Mouse (Mus musculus) liver, embryonic 16.5 days (tissue): ENCODE results near the gene Glis2. TPM values are rescaled to one million over a fixed set of nuclear protein-coding genes. Genes with fewer than 3 reads are reported as not detected.

Source experiments
- ATAC-seq: fragments of 200-750 bp; cut with Nextera tagmentation; 2 replicates; pipeline ENCODE4 v1.8.0; 2017; ENCODE audit warnings: low read depth, mild to moderate bottlenecking, moderate number of reproducible peaks, moderate library complexity
- H3K27ac ChIP-seq: fragments of 300-500 bp; sonication (generic); 2 replicates; pipeline ENCODE4 v1.5.1; 2014; ENCODE audit warnings: mild to moderate bottlenecking, low read length
- H3K27me3 ChIP-seq: fragments of 300-500 bp; sonication (generic); 2 replicates; pipeline ENCODE4 v1.6.1; 2014; ENCODE audit warnings: low read depth, low read length, mixed read lengths; ENCODE audit not compliant: control insufficient read depth, insufficient read depth
- H3K36me3 ChIP-seq: fragments of 300-500 bp; sonication (generic); 2 replicates; pipeline ENCODE4 v1.6.1; 2014; ENCODE audit warnings: mild to moderate bottlenecking; ENCODE audit not compliant: control insufficient read depth, insufficient read depth
- H3K4me1 ChIP-seq: fragments of 300-500 bp; sonication (generic); 2 replicates; pipeline ENCODE4 v1.6.1; 2014; ENCODE audit warnings: low read depth, low read length, mixed read lengths; ENCODE audit not compliant: control insufficient read depth
- H3K4me2 ChIP-seq: fragments of 300-500 bp; sonication (generic); 2 replicates; pipeline ENCODE4 v1.6.1; 2014; ENCODE audit warnings: low read depth, low read length, mixed read lengths
- H3K4me3 ChIP-seq: fragments of 300-500 bp; sonication (generic); 2 replicates; pipeline ENCODE4 v1.5.1; 2014; ENCODE audit warnings: low read depth, mild to moderate bottlenecking, low read length
- H3K9ac ChIP-seq: fragments of 300-500 bp; sonication (generic); 2 replicates; pipeline ENCODE4 v1.6.1; 2014; ENCODE audit warnings: low read depth, low read length
- H3K9me3 ChIP-seq: fragments of 300-500 bp; sonication (generic); replicated peaks from 2 replicates; pipeline ENCODE4 v1.6.1; 2016; ENCODE audit warnings: low read length; ENCODE audit not compliant: control insufficient read depth
- WGBS: fragments of 180-500 bp; shearing (Covaris S2); extraction: QIAGEN DNeasy Blood & Tissue Kit; methylation state at CpG from one replicate; pipeline ENCODE4 v1.1.7; 2014; ENCODE audit not compliant: insufficient replicate concordance; 5-methylcytosine and 5-hydroxymethylcytosine counted together
- polyA plus RNA-seq: library from polyadenylated mRNA; unstranded; fragments of >200 nt; fragmentation: Nextera tagmentation; extraction: Ambion mirVana; gene quantifications from 2 replicates; pipeline ENCODE4 v1.2.1, GENCODE M21; 2015

Gene Glis2
- polyA plus RNA-seq, 1 experiment from 2014 or later, result 2.5 TPM

DNA sequence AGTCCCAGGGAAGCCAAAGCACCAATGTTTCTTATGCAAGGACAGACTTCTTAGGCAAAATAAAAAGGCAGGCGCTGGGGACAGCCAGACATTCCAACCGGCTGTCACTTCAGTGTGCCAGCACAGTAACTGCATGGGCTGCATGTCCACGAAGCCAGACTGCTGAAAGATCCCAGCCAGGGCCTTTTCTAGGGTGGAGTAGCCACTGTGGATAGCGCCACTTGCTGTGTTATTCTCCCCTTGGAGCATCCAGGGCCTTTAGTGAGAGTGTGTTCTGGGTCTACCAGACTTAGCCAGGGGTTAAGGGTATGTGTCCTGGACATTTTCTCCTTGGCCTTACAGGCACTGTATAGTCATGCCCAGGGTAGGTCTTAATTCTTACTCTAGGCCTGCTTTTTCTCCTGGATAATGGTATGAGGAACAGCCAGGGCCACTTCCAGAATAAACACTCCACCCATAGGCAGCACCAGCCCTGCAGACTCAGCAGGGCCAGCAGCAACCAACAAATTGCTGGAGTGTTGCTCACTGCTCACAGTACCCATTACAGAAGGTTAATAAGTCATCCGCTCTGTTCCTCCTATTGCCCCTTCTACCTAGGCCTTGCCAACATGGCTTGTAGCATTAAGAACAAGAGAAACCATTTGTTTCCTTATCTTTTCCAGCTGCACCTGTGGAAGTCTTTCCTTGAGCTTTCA is 6.8 kb upstream of the Glis2 start:
- peaks cover 23% of the 10 kb centered on the region for H3K4me1 ChIP-seq
- WGBS, result 72% methylated on average over 5 of the region's 5 CpGs
- H3K27me3 ChIP-seq, result peaks cover 5% of the 10 kb centered on the region
- no peak overlapping the region for H3K4me2 ChIP-seq
- no peak overlapping the region for H3K4me3 ChIP-seq
- no peak for ATAC-seq
- H3K27ac ChIP-seq, result peak overlapping the region; percentile 71
- H3K9me3 ChIP-seq, result no peaks in the 10 kb centered on the region
- peaks cover 2% of the 10 kb centered on the region; the same call in 1 of the 2 replicates for H3K36me3 ChIP-seq
- no peak overlapping the region for H3K9ac ChIP-seq

GRCm38 (mm10) chr16:4590236-4590635 is 4.3 kb upstream of the Glis2 start:
- Histone ChIP-seq H3K27me3 (peaks cover 31% of the 10 kb centered on the region), H3K4me2 (no peak overlapping the region), H3K9me3 (no peaks in the 10 kb centered on the region), H3K9ac (no peak overlapping the region), H3K27ac (no peak overlapping the region), H3K4me3 (no peak overlapping the region), H3K36me3 (peaks cover 2% of the 10 kb centered on the region; the same call in 1 of the 2 replicates), H3K4me1 (peaks cover 24% of the 10 kb centered on the region)
- WGBS, result 78% methylated on average over 9 of the region's 9 CpGs
- ATAC-seq, result no peak

- peak; percentile 39 for ATAC-seq
- WGBS, result 22% methylated on average over 32 of the region's 32 CpGs
- peaks cover 3% of the 10 kb centered on the region for H3K4me1 ChIP-seq
- peaks cover 2% of the 10 kb centered on the region; the same call in 1 of the 2 replicates for H3K36me3 ChIP-seq
- peaks cover 40% of the 10 kb centered on the region for H3K27me3 ChIP-seq
- peak overlapping the region; percentile 51 for H3K27ac ChIP-seq
- H3K9me3 ChIP-seq, result no peaks in the 10 kb centered on the region
- peak overlapping the region; percentile 60 for H3K4me2 ChIP-seq
- H3K9ac ChIP-seq, result peak overlapping the region; percentile 29; the same call in 1 of the 2 replicates
- peak overlapping the region; percentile 63 for H3K4me3 ChIP-seq
Observed at GRCm38 (mm10) chr16:4592909-4593875, 1.3 kb upstream of the Glis2 start.

GRCm38 (mm10) chr16:4594814-4595526 is 457 bp downstream of the Glis2 start:
- Histone ChIP-seq H3K36me3 (peaks cover 2% of the 10 kb centered on the region; the same call in 1 of the 2 replicates), H3K27ac (0 out of 2 replicates have a peak overlapping the region, but pooled peaks have one; percentile 33), H3K9me3 (no peaks in the 10 kb centered on the region), H3K9ac (peak overlapping the region; percentile 64), H3K27me3 (peaks cover 40% of the 10 kb centered on the region), H3K4me1 (peaks cover 3% of the 10 kb centered on the region), H3K4me2 (peak overlapping the region; percentile 60), H3K4me3 (peak overlapping the region; percentile 63)
- ATAC-seq, result 0 out of 2 replicates have a peak, but pooled peaks have one; percentile 1
- WGBS, result 1% methylated on average over 43 of the region's 52 CpGs

DNA sequence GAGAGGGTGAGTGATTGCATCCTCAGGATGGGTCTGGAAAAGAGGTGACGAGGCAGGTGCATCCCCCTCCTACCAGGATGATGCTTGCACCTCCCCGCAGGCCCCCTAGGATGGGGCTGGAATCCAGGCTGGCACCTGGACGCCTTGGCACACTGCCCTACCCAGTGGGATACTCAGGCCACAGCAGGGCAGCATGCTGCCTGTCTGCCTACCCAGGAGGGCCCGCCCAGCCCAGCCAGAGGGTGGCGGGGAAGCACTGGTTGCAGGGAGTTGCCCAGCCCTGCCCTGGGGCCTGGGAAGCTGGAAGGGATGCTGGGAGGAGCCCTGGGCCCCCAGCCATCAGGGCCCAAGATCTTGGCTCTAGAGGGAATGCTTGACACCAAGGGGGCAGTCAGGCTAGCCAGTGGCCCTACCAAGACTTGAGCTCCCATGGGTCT is 1.0 kb downstream of the Glis2 start:
- Histone ChIP-seq H3K4me3 (peak overlapping the region; percentile 63), H3K9me3 (no peaks in the 10 kb centered on the region), H3K27me3 (peaks cover 40% of the 10 kb centered on the region), H3K4me2 (peak overlapping the region; percentile 60), H3K9ac (no peak overlapping the region), H3K27ac (no peak overlapping the region), H3K36me3 (no peaks in the 10 kb centered on the region), H3K4me1 (peaks cover 3% of the 10 kb centered on the region)
- ATAC-seq, result no peak
- WGBS, result 38% methylated on average over 5 of the region's 5 CpGs

GRCm38 (mm10) chr16:4596141-4596728 is 1.7 kb downstream of the Glis2 start:
- Histone ChIP-seq H3K9me3 (no peaks in the 10 kb centered on the region), H3K4me3 (no peak overlapping the region), H3K4me2 (peak overlapping the region; percentile 60; the same call in 1 of the 2 replicates), H3K4me1 (peaks cover 3% of the 10 kb centered on the region), H3K9ac (no peak overlapping the region), H3K27ac (no peak overlapping the region), H3K27me3 (peaks cover 40% of the 10 kb centered on the region), H3K36me3 (no peaks in the 10 kb centered on the region)
- ATAC-seq, result no peak
- WGBS, result 38% methylated on average over 3 of the region's 3 CpGs

GRCm38 (mm10) chr16:4596836-4597235 is 2.3 kb downstream of the Glis2 start:
- Histone ChIP-seq H3K4me1 (peaks cover 5% of the 10 kb centered on the region), H3K4me3 (no peak overlapping the region), H3K9me3 (no peaks in the 10 kb centered on the region), H3K27ac (no peak overlapping the region), H3K9ac (no peak overlapping the region), H3K36me3 (no peaks in the 10 kb centered on the region), H3K27me3 (peaks cover 40% of the 10 kb centered on the region), H3K4me2 (no peak overlapping the region)
- ATAC-seq, result no peak
- WGBS, result 57% methylated on average over 2 of the region's 2 CpGs

DNA sequence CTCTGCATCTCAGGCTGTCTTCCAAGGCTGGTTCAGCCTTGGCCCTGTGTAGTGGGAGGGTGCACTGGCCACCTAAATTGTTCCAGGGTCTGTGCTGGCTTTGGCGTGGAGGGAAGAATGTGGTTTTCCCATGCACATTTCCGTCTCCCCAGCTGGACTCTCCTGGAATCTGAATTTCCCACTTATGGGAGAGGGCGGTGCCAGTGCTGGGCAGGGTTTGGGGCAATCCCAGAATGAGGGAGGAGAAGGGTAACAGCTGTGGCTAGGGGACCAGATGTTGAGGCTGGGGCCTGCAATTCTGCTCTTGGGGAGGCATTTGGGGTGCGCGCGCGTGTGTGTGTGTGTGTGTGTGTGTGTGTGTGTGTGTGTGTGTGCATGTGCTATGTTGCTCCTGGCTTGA is 2.8 kb downstream of the Glis2 start:
- ATAC-seq, result no peak
- Histone ChIP-seq H3K4me2 (no peak overlapping the region), H3K9ac (no peak overlapping the region), H3K4me1 (peaks cover 10% of the 10 kb centered on the region), H3K4me3 (no peak overlapping the region), H3K9me3 (no peaks in the 10 kb centered on the region), H3K27ac (no peak overlapping the region), H3K36me3 (no peaks in the 10 kb centered on the region), H3K27me3 (peaks cover 39% of the 10 kb centered on the region)
- 49% methylated on average over 6 of the region's 7 CpGs for WGBS
